Mouse (Mus musculus) G1E (cell line): Measurements from ENCODE around the gene Gm30191.

ENCODE experiments used
- CTCF ChIP-seq: IDR thresholded peaks from 2 replicates; pipeline ENCODE4 v1.5.1; 2012; ENCODE audit warnings: low read depth, low read length, inconsistent platforms, mixed read lengths
- GATA1 ChIP-seq: IDR thresholded peaks from 2 replicates; pipeline ENCODE4 v1.6.1; 2012; ENCODE audit warnings: borderline replicate concordance, low read length, inconsistent platforms, mixed read lengths
- GATA2 ChIP-seq: IDR thresholded peaks from 2 replicates; pipeline ENCODE4 v1.6.1; 2012; ENCODE audit warnings: low read depth, low read length, inconsistent platforms, borderline replicate concordance
- POLR2AphosphoS5 ChIP-seq: IDR thresholded peaks from 2 replicates; pipeline ENCODE4 v1.6.1; 2012; ENCODE audit warnings: low read depth, low read length, inconsistent platforms; ENCODE audit not compliant: insufficient replicate concordance
- TAL1 ChIP-seq: conservative IDR thresholded peaks from 2 replicates; pipeline ENCODE4 v1.6.1; 2012; ENCODE audit warnings: low read depth, low read length, inconsistent platforms, mixed read lengths

DNA sequence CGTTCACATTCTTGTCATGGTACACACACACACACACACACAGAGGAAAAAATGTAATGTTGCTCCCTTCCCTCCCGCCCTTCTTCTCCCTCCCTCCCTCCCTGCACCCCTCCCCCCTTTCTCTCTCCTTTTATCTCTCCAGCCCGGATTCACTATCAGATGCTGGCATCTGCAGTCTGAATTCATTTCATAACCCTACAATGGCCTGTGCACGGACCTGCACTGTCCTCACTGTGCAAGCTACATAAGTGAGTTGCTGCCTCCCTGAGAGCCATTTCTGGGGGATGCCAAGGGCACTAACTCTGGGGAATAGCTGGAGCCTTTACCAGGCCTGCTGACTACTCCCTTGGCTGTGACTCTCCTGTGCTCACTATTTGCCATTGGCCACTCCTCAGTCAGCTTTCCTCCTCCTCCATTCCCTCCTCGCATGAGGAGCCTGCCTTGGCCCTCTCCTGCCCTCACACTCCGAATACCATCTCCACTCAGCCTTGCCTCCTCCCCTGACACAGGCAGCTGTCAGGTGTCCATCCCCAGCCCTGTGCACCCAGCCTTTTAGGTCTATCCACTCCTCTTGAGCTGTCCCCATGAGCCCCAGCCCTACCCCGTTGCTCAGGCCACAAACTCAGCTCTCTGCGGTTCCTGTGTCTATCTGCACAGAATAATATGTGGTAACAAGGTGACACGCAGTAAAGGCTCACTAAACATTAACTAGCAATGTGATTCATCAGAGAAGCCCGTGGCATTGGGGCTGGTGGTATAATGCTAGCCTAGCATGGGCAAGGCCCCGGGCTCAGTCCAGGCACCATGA is 23.7 kb upstream of the Gm30191 start:
- TF ChIP-seq CTCF (no peak), GATA2 (no peak), TAL1 (peak; percentile 56), GATA1 (no peak), POLR2AphosphoS5 (no peak)
